In genomic region chr19:5989585-5989984, GRCm38 (mm10) we compare ENCODE assay signal across 14 mouse cellular contexts. TPM values are rescaled to one million over a fixed set of nuclear protein-coding genes. Genes with fewer than 3 reads are reported as not detected.
DNase-seq lines count a peak whose midpoint lies in the region; ATAC-seq and TF ChIP-seq lines count a peak whose summit lies in the region.
"Had no signal": no experiment of that assay in that cellular context is flagged by ENCODE, and none has a peak within 500 bp of the region (broad histone marks: within the 10 kb centered on the region; RNA-seq: fewer than 3 reads in every experiment).

No protein-coding gene starts in this region.

- no peak overlapping the region for H3K4me3 ChIP-seq in heart, embryonic 11.5 days (ENCODE audit: low read depth, low read length)
- no peak overlapping the region for H3K4me3 ChIP-seq in stomach, embryonic 15.5 days (replicated peaks)
- H3K4me3 ChIP-seq in stomach, postnatal 0 days (ENCODE audit: low read depth, low read length) = no peak overlapping the region
- no peak overlapping the region for H3K4me3 ChIP-seq in liver, embryonic 16.5 days (ENCODE audit: low read depth, low read length)

- peak overlapping the region; percentile 51 for H3K4me2 ChIP-seq in heart, embryonic 11.5 days
- H3K4me2 ChIP-seq in stomach, embryonic 15.5 days = peak overlapping the region; percentile 37; the same call in 1 of the 2 replicates
- no peak overlapping the region for H3K4me2 ChIP-seq in stomach, postnatal 0 days (replicated peaks; ENCODE audit: low read depth)
- peak overlapping the region; percentile 24 for H3K4me2 ChIP-seq in liver, embryonic 16.5 days (ENCODE audit: low read depth, low read length)

- H3K27ac ChIP-seq in heart, embryonic 11.5 days (ENCODE audit: low read depth, low read length) = no peak overlapping the region
- H3K27ac ChIP-seq in stomach, embryonic 15.5 days = no peak overlapping the region
- H3K27ac ChIP-seq in stomach, postnatal 0 days (replicated peaks) = no peak overlapping the region
- peak overlapping the region; percentile 65 for H3K27ac ChIP-seq in liver, embryonic 16.5 days (ENCODE audit: low read length)

- no peak overlapping the region; the same call in 1 of the 2 replicates for H3K9ac ChIP-seq in heart, embryonic 11.5 days (ENCODE audit: low read depth, low read length)
- no peak overlapping the region for H3K9ac ChIP-seq in stomach, embryonic 15.5 days
- no peak overlapping the region for H3K9ac ChIP-seq in stomach, postnatal 0 days (ENCODE audit: low read length)
- no peak overlapping the region for H3K9ac ChIP-seq in liver, embryonic 16.5 days (ENCODE audit: low read depth, low read length)

- WGBS in heart, embryonic 11.5 days (ENCODE audit: insufficient replicate concordance) = 65% methylated on average over 6 of the region's 6 CpGs
- WGBS in stomach, embryonic 15.5 days = 36% methylated on average over 6 of the region's 6 CpGs
- 30% methylated on average over 6 of the region's 6 CpGs for WGBS in stomach, postnatal 0 days
- WGBS in liver, embryonic 16.5 days (ENCODE audit: insufficient replicate concordance) = 50% methylated on average over 6 of the region's 6 CpGs

- no peak for ATAC-seq in heart, embryonic 11.5 days (replicated peaks; ENCODE audit: insufficient number of reproducible peaks, low FRiP score, low TSS enrichment)
- no peak for ATAC-seq in stomach, embryonic 15.5 days (ENCODE audit: insufficient read depth, low FRiP score, low read depth)
- ATAC-seq in stomach, postnatal 0 days (ENCODE audit: low FRiP score, low TSS enrichment) = no peak
- no peak; the same call in 1 of the 2 replicates for ATAC-seq in liver, embryonic 16.5 days (ENCODE audit: low read depth)
- ATAC-seq: CD4-positive, CD25-positive, alpha-beta regulatory T cell, adult 4 months had no signal

- no peaks in the 10 kb centered on the region for H3K27me3 ChIP-seq in heart, embryonic 11.5 days (ENCODE audit: control insufficient read depth, insufficient read depth, low read length)
- no peaks in the 10 kb centered on the region for H3K27me3 ChIP-seq in stomach, embryonic 15.5 days (replicated peaks)
- no peaks in the 10 kb centered on the region for H3K27me3 ChIP-seq in stomach, postnatal 0 days (ENCODE audit: control insufficient read depth, insufficient read depth, low read length)
- H3K27me3 ChIP-seq in liver, embryonic 16.5 days (ENCODE audit: control insufficient read depth, insufficient read depth, low read depth, low read length) = no peaks in the 10 kb centered on the region

- DNase-seq in heart, adult 8-10 months (ENCODE audit: low spot score) = no peak
- DNase-seq in stomach, postnatal 0 days (ENCODE audit: low spot score) = no peak
- no peak for DNase-seq in right cerebral cortex, adult 18-20 months
- DNase-seq in urinary bladder, postnatal 25 days (ENCODE audit: low spot score) = no peak
- no peak for DNase-seq in adipocyte (ENCODE audit: low spot score)

- no peaks in the 10 kb centered on the region for H3K9me3 ChIP-seq in heart, embryonic 11.5 days (replicated peaks; ENCODE audit: control insufficient read depth, low read length)
- H3K9me3 ChIP-seq in stomach, embryonic 15.5 days = no peaks in the 10 kb centered on the region
- no peaks in the 10 kb centered on the region for H3K9me3 ChIP-seq in stomach, postnatal 0 days (ENCODE audit: control insufficient read depth, low read length)
- no peaks in the 10 kb centered on the region for H3K9me3 ChIP-seq in liver, embryonic 16.5 days (replicated peaks; ENCODE audit: control insufficient read depth, low read length)

- no peaks in the 10 kb centered on the region for H3K36me3 ChIP-seq in heart, embryonic 11.5 days (ENCODE audit: control insufficient read depth, insufficient read depth, low read length)
- 0 out of 2 replicates have a peak, but pooled peaks cover 7% of the 10 kb centered on the region for H3K36me3 ChIP-seq in stomach, embryonic 15.5 days
- peaks cover 7% of the 10 kb centered on the region for H3K36me3 ChIP-seq in stomach, postnatal 0 days (ENCODE audit: control insufficient read depth, insufficient read depth, low read length)
- H3K36me3 ChIP-seq in liver, embryonic 16.5 days (ENCODE audit: control insufficient read depth, insufficient read depth) = peaks cover 24% of the 10 kb centered on the region

- TF ChIP-seq CTCF in stomach, postnatal 0 days (IDR thresholded peaks at IDR 0.05; ENCODE audit: low read depth) = no peak

- peaks cover 13% of the 10 kb centered on the region for H3K4me1 ChIP-seq in heart, embryonic 11.5 days (ENCODE audit: control insufficient read depth, insufficient read depth, low read length)
- peaks cover 18% of the 10 kb centered on the region for H3K4me1 ChIP-seq in stomach, embryonic 15.5 days
- H3K4me1 ChIP-seq in stomach, postnatal 0 days (replicated peaks; ENCODE audit: control insufficient read depth, insufficient read depth) = peaks cover 2% of the 10 kb centered on the region; the same call in 1 of the 2 replicates
- H3K4me1 ChIP-seq in liver, embryonic 16.5 days (ENCODE audit: control insufficient read depth, low read depth, low read length) = peaks cover 22% of the 10 kb centered on the region

- TF ChIP-seq EP300 in stomach, postnatal 0 days (optimal IDR thresholded peaks at IDR 0.05) = no peak

RNA-seq across cellular contexts. Expression of gene Slc22a20, which starts 3.6 kb away (rescaled TPM):
- polyA plus RNA-seq in heart, embryonic 11.5 days (2014; fragmentation: Nextera tagmentation; extraction: Ambion mirVana) = not detected in 2 replicates
- not detected for total RNA-seq in heart, adult 8-10 months (2022)
- polyA plus RNA-seq in stomach, embryonic 15.5 days (2015; fragmentation: Nextera tagmentation; extraction: Ambion mirVana) = not detected in 2 replicates
- not detected in 2 replicates for polyA plus RNA-seq in stomach, postnatal 0 days (2015; fragmentation: Nextera tagmentation; extraction: Ambion mirVana)
- 0.06 TPM in 2 replicates for polyA plus RNA-seq in liver, embryonic 16.5 days (2015; fragmentation: Nextera tagmentation; extraction: Ambion mirVana)
- total RNA-seq: heart, postnatal 14 days; left cerebral cortex, postnatal 4 days; megakaryocyte-erythroid progenitor cell, adult 5-6 weeks had no signal
- polyA plus RNA-seq: brain, embryonic 14.5 days; CD4-positive, CD25-positive, alpha-beta regulatory T cell, adult 4 months; large intestine, adult 2 months had no signal

RNA-seq across cellular contexts. Expression of gene Pola2, which starts 25.6 kb away (rescaled TPM):
- 58.9 and 59.2 TPM in 2 replicates for polyA plus RNA-seq in heart, embryonic 11.5 days (2014; fragmentation: Nextera tagmentation; extraction: Ambion mirVana)
- 10 to 100 TPM in 2 of 4 experiments, 1 to 10 TPM in 2; 7.8 to 13.5 (median 9.3) TPM for total RNA-seq in heart, adult 8-10 months (2022)
- 60.9 and 64.2 TPM in 2 replicates for polyA plus RNA-seq in stomach, embryonic 15.5 days (2015; fragmentation: Nextera tagmentation; extraction: Ambion mirVana)
- polyA plus RNA-seq in stomach, postnatal 0 days (2015; fragmentation: Nextera tagmentation; extraction: Ambion mirVana) = 20.4 and 21.2 TPM in 2 replicates
- 47.2 and 48.6 TPM in 2 replicates for polyA plus RNA-seq in liver, embryonic 16.5 days (2015; fragmentation: Nextera tagmentation; extraction: Ambion mirVana)

RNA-seq across cellular contexts. Expression of gene Capn1, which starts 26.1 kb away (rescaled TPM):
- 7.7 and 8.5 TPM in 2 replicates for polyA plus RNA-seq in heart, embryonic 11.5 days (2014; fragmentation: Nextera tagmentation; extraction: Ambion mirVana)
- 10 to 100 TPM; 28.2 to 43.0 (median 35.8) TPM for total RNA-seq in heart, adult 8-10 months (2022)
- 15.2 and 16.4 TPM in 2 replicates for polyA plus RNA-seq in stomach, embryonic 15.5 days (2015; fragmentation: Nextera tagmentation; extraction: Ambion mirVana)
- polyA plus RNA-seq in stomach, postnatal 0 days (2015; fragmentation: Nextera tagmentation; extraction: Ambion mirVana) = 21.2 and 21.4 TPM in 2 replicates
- polyA plus RNA-seq in liver, embryonic 16.5 days (2015; fragmentation: Nextera tagmentation; extraction: Ambion mirVana) = 22.2 and 23.4 TPM in 2 replicates

RNA-seq across cellular contexts. Expression of gene Syvn1, which starts 56.8 kb away (rescaled TPM):
- polyA plus RNA-seq in heart, embryonic 11.5 days (2014; fragmentation: Nextera tagmentation; extraction: Ambion mirVana) = 19.5 and 22.1 TPM in 2 replicates
- 10 to 100 TPM; 18.9 to 21.7 (median 21.4) TPM for total RNA-seq in heart, adult 8-10 months (2022)
- polyA plus RNA-seq in stomach, embryonic 15.5 days (2015; fragmentation: Nextera tagmentation; extraction: Ambion mirVana) = 26.7 and 31.7 TPM in 2 replicates
- polyA plus RNA-seq in stomach, postnatal 0 days (2015; fragmentation: Nextera tagmentation; extraction: Ambion mirVana) = 18.5 and 21.1 TPM in 2 replicates
- 14.4 and 19.0 TPM in 2 replicates for polyA plus RNA-seq in liver, embryonic 16.5 days (2015; fragmentation: Nextera tagmentation; extraction: Ambion mirVana)
